Mouse (Mus musculus) testis, adult 2 months (tissue): Measurements from ENCODE around the gene Tmem108.
"Not testable (repeated sequence)": the region's sequence is repeated elsewhere in the genome, so short reads cannot be mapped to it uniquely, and the experiment has no call there.

ENCODE experiments used
- CTCF ChIP-seq: fragments of 200-500 bp; IDR thresholded peaks from 2 replicates; pipeline ENCODE4 v1.5.1; 2012; ENCODE audit warnings: low read depth, mild to moderate bottlenecking, inconsistent platforms, low read length, moderate library complexity; ENCODE audit not compliant: control insufficient read depth, insufficient read depth, insufficient replicate concordance
- POLR2A ChIP-seq: fragments of 200-500 bp; IDR thresholded peaks from 2 replicates; pipeline ENCODE4 v1.6.1; 2012; ENCODE audit warnings: low read depth, mild to moderate bottlenecking, inconsistent platforms, low read length, moderate library complexity; ENCODE audit not compliant: control insufficient read depth

GRCm38 (mm10) chr9:103670592-103671113 lies 91.0 kb downstream of the Tmem108 start:
- TF ChIP-seq CTCF, POLR2A: not testable (repeated sequence)
